Comparison of ENCODE assay signal across 14 mouse cellular contexts in genomic region chr15:30977166-30977740, GRCm38 (mm10).
DNase-seq lines count a peak whose midpoint lies in the region; ATAC-seq lines count a peak whose summit lies in the region.
"Had no signal": no experiment of that assay in that cellular context is flagged by ENCODE, and none has a peak within 500 bp of the region (broad histone marks: within the 10 kb centered on the region; RNA-seq: fewer than 3 reads in every experiment).

No protein-coding gene starts in this region.

- H3K36me3 ChIP-seq in hindbrain, embryonic 14.5 days (replicated peaks; ENCODE audit: control insufficient read depth, insufficient read depth): no peaks in the 10 kb centered on the region
- no peaks in the 10 kb centered on the region for H3K36me3 ChIP-seq in hindbrain, embryonic 11.5 days (ENCODE audit: control insufficient read depth, insufficient read depth, low read length)
- 0 out of 2 replicates have a peak, but pooled peaks cover 3% of the 10 kb centered on the region for H3K36me3 ChIP-seq in neural tube, embryonic 15.5 days
- H3K36me3 ChIP-seq: intestine, embryonic 15.5 days had no signal

- no peaks in the 10 kb centered on the region for H3K4me1 ChIP-seq in hindbrain, embryonic 14.5 days (replicated peaks; ENCODE audit: control insufficient read depth, insufficient read depth, low read length)
- H3K4me1 ChIP-seq in hindbrain, embryonic 11.5 days (replicated peaks; ENCODE audit: control insufficient read depth, insufficient read depth, low read length): no peaks in the 10 kb centered on the region
- peaks cover 3% of the 10 kb centered on the region; the same call in 1 of the 2 replicates for H3K4me1 ChIP-seq in neural tube, embryonic 15.5 days
- H3K4me1 ChIP-seq: intestine, embryonic 15.5 days had no signal

- no peaks in the 10 kb centered on the region for H3K9me3 ChIP-seq in hindbrain, embryonic 14.5 days (ENCODE audit: control insufficient read depth, low read length)
- H3K9me3 ChIP-seq in hindbrain, embryonic 11.5 days (ENCODE audit: control insufficient read depth, low read length): no peaks in the 10 kb centered on the region
- no peaks in the 10 kb centered on the region for H3K9me3 ChIP-seq in neural tube, embryonic 15.5 days (replicated peaks)
- H3K9me3 ChIP-seq: intestine, embryonic 15.5 days had no signal

- ATAC-seq in hindbrain, embryonic 14.5 days (ENCODE audit: low FRiP score): 0 out of 2 replicates have a peak, but pooled peaks have one; percentile 31
- ATAC-seq in hindbrain, embryonic 11.5 days (ENCODE audit: low FRiP score): no peak
- ATAC-seq in neural tube, embryonic 15.5 days (ENCODE audit: low FRiP score): peak; percentile 64; the same call in 1 of the 2 replicates
- ATAC-seq: intestine, embryonic 15.5 days had no signal

- no peak overlapping the region for H3K4me2 ChIP-seq in hindbrain, embryonic 14.5 days (replicated peaks)
- no peak overlapping the region for H3K4me2 ChIP-seq in hindbrain, embryonic 11.5 days (replicated peaks; ENCODE audit: low read depth, low read length)
- no peak overlapping the region for H3K4me2 ChIP-seq in neural tube, embryonic 15.5 days
- H3K4me2 ChIP-seq: heart, embryonic 11.5 days; intestine, embryonic 15.5 days; liver, embryonic 11.5 days had no signal

- H3K27ac ChIP-seq in hindbrain, embryonic 14.5 days: no peak overlapping the region
- no peak overlapping the region for H3K27ac ChIP-seq in hindbrain, embryonic 11.5 days (ENCODE audit: low read depth, low read length)
- 0 out of 2 replicates have a peak overlapping the region, but pooled peaks have one; percentile 37 for H3K27ac ChIP-seq in neural tube, embryonic 15.5 days (replicated peaks)
- H3K27ac ChIP-seq: intestine, embryonic 15.5 days had no signal

- DNase-seq in hindbrain, embryonic 14.5 days (ENCODE audit: low spot score): no peak
- DNase-seq in hindbrain, embryonic 11.5 days (ENCODE audit: low spot score): no peak
- DNase-seq in neural tube, embryonic 10.5 days (ENCODE audit: extremely low spot score, low spot score): no peak
- DNase-seq in cerebellum, adult 9-11 months: peak; percentile 55
- DNase-seq in embryo, embryonic 10.5 days (ENCODE audit: low spot score): no peak
- no peak for DNase-seq in adrenal gland, postnatal 36 days
- DNase-seq: adrenal gland, adult 2 months; gastrocnemius, postnatal 14 days; heart, postnatal 36 days; thymus, postnatal 36 days had no signal

- H3K27me3 ChIP-seq in hindbrain, embryonic 14.5 days (ENCODE audit: control insufficient read depth, insufficient read depth, low read length): no peaks in the 10 kb centered on the region
- H3K27me3 ChIP-seq in hindbrain, embryonic 11.5 days (ENCODE audit: control insufficient read depth, insufficient read depth, low read length): no peaks in the 10 kb centered on the region
- no peaks in the 10 kb centered on the region for H3K27me3 ChIP-seq in neural tube, embryonic 15.5 days (replicated peaks)
- H3K27me3 ChIP-seq: intestine, embryonic 15.5 days had no signal

- H3K9ac ChIP-seq in hindbrain, embryonic 14.5 days: no peak overlapping the region
- H3K9ac ChIP-seq in hindbrain, embryonic 11.5 days (ENCODE audit: low read depth, low read length): no peak overlapping the region
- H3K9ac ChIP-seq in neural tube, embryonic 15.5 days (replicated peaks): no peak overlapping the region
- H3K9ac ChIP-seq: intestine, embryonic 15.5 days had no signal

- H3K4me3 ChIP-seq in hindbrain, embryonic 14.5 days (replicated peaks; ENCODE audit: low read length): no peak overlapping the region
- no peak overlapping the region for H3K4me3 ChIP-seq in hindbrain, embryonic 11.5 days (ENCODE audit: low read depth, low read length)
- H3K4me3 ChIP-seq in neural tube, embryonic 15.5 days (replicated peaks): no peak overlapping the region
- H3K4me3 ChIP-seq: intestine, embryonic 15.5 days had no signal

- 79% methylated on average over 11 of the region's 11 CpGs for WGBS in hindbrain, embryonic 14.5 days
- WGBS in hindbrain, embryonic 11.5 days: 86% methylated on average over 11 of the region's 11 CpGs
- 67% methylated on average over 11 of the region's 11 CpGs for WGBS in neural tube, embryonic 15.5 days
